ENCODE assay signal across 10 mouse cellular contexts in genomic region chr1:34182406-34183249, GRCm38 (mm10).
DNase-seq lines count a peak whose midpoint lies in the region.
"Had no signal": no experiment of that assay in that cellular context is flagged by ENCODE, and none has a peak within 500 bp of the region (broad histone marks: within the 10 kb centered on the region; RNA-seq: fewer than 3 reads in every experiment).

No protein-coding gene starts in this region.

- intact Hi-C loops in left cerebral cortex, postnatal 36 days (cut with DNase I) = no loop called here

- H3K4me3 ChIP-seq in forebrain, embryonic 10.5 days = no peak overlapping the region
- H3K4me3 ChIP-seq: limb, embryonic 12.5 days had no signal

- no peaks in the 10 kb centered on the region for H3K27me3 ChIP-seq in forebrain, embryonic 10.5 days (ENCODE audit: poor library complexity, severe bottlenecking)
- H3K27me3 ChIP-seq: limb, embryonic 12.5 days had no signal

- peaks cover 7% of the 10 kb centered on the region; the same call in 1 of the 2 replicates for H3K4me1 ChIP-seq in forebrain, embryonic 10.5 days
- H3K4me1 ChIP-seq: limb, embryonic 12.5 days had no signal

- H3K36me3 ChIP-seq in forebrain, embryonic 10.5 days (replicated peaks) = peaks cover 45% of the 10 kb centered on the region

- WGBS in forebrain, embryonic 10.5 days = 92% methylated on average over 24 of the region's 24 CpGs

- H3K27ac ChIP-seq in forebrain, embryonic 10.5 days = peak overlapping the region; percentile 44; the same call in 1 of the 2 replicates
- H3K27ac ChIP-seq: limb, embryonic 12.5 days had no signal

- DNase-seq in layer of hippocampus, adult 18-20 months (ENCODE audit: low spot score in 2 of 2) = peak; percentile 37 to 59
- no peak for DNase-seq in layer of hippocampus, postnatal 25 days (ENCODE audit: extremely low spot score in 1 of 2, low spot score in 1 of 2)
- DNase-seq in forebrain, embryonic 10.5 days (ENCODE audit: extremely low spot score, low spot score) = no peak
- peak; percentile 49 to 57 for DNase-seq in left cerebral cortex, postnatal 36 days (ENCODE audit: low spot score in 2 of 2)
- DNase-seq in retina, postnatal 1 day = peak; percentile 82
- DNase-seq in spleen, adult 12 weeks (ENCODE audit: low spot score) = no peak
- no peak for DNase-seq in kidney, adult 8-10 months
- no peak for DNase-seq in lung, postnatal 25 days (ENCODE audit: low spot score)
- DNase-seq: B cell, adult 2 months had no signal

- H3K9me3 ChIP-seq in forebrain, embryonic 10.5 days = no peaks in the 10 kb centered on the region; the same call in 1 of the 2 replicates
- H3K9me3 ChIP-seq: limb, embryonic 12.5 days had no signal

Comparison
In these comparisons a context has a peak if more than half of its experiments do, and no peak if none do; other contexts are left out.
1. DNase-seq: peak in layer of hippocampus, adult 18-20 months (2 of 2), left cerebral cortex, postnatal 36 days (2 of 2) and retina, postnatal 1 day (single experiment); none in layer of hippocampus, postnatal 25 days (0 of 2), forebrain, embryonic 10.5 days (single experiment), spleen, adult 12 weeks (single experiment), kidney, adult 8-10 months (0 of 2) and lung, postnatal 25 days (single experiment).